Mouse (Mus musculus): ENCODE results near the gene BC048507.

DNA sequence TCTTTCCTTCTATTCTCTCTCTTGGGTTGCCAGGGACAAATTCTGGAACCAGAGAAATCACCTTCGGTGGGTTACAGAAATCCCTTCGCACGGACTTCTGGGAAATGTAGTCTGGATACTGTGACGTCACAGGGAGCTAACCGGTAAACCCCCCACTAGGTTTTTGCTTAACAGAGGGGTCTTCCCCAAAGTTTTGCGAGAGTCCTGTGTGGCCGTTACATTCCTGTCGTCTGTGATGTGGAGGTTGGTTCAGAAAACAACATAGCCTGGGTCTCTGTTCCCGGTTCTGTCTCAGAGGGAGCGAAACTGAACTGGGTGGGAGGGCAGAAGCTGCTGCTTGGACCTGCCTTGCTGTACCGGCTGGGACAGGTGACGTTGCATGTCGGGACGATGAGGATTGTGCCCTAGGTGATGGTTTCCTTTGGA lies 32.2 kb upstream of the BC048507 start, which contains the start of gene Gm10037:
- TF ChIP-seq CTCF (IDR thresholded peaks at IDR 0.05; ENCODE audit: borderline replicate concordance, insufficient read depth, low read length) (no peak), POLR2A (IDR thresholded peaks at IDR 0.05; ENCODE audit: low read depth, low read length) (peak; percentile 12; the same call in 1 of the 2 replicates)
